Mouse (Mus musculus) lung, postnatal 0 days (tissue): ENCODE measurements at regions not wholly inside any gene's neighbourhood (a gene's known extent, or its start where the extent isn't known, plus 50 kb on each side); places are given as distances from the start of the nearest gene placed in this dataset.
"Not testable (repeated sequence)": the region's sequence is repeated elsewhere in the genome, so short reads cannot be mapped to it uniquely, and the experiment has no call there.

Experiments
- ATAC-seq: fragments of 200-750 bp; cut with Nextera tagmentation; 2 replicates; pipeline ENCODE4 v1.8.0; 2017; ENCODE audit warnings: moderate library complexity
- DNase-seq: peaks from one replicate; pipeline ENCODE4 v3.0.0-alpha.2; 2016; ENCODE audit warnings: low spot score
- H3K27ac ChIP-seq: fragments of 300-500 bp; sonication (generic); 2 replicates; pipeline ENCODE4 v1.5.1; 2014; ENCODE audit warnings: antibody characterized with exemption, mild to moderate bottlenecking, low read length, mixed read lengths
- H3K27me3 ChIP-seq: fragments of 300-500 bp; sonication (generic); replicated peaks from 2 replicates; pipeline ENCODE4 v1.6.1; 2014; ENCODE audit warnings: low read length, mixed read lengths; ENCODE audit not compliant: insufficient read depth
- H3K36me3 ChIP-seq: fragments of 300-500 bp; sonication (generic); 2 replicates; pipeline ENCODE4 v1.6.1; 2014; ENCODE audit warnings: low read length, mixed read lengths; ENCODE audit not compliant: insufficient read depth
- H3K4me1 ChIP-seq: fragments of 300-500 bp; sonication (generic); 2 replicates; pipeline ENCODE4 v1.6.1; 2014; ENCODE audit warnings: antibody characterized with exemption, low read depth, low read length, mixed read lengths; ENCODE audit not compliant: insufficient read depth
- H3K4me2 ChIP-seq: fragments of 300-500 bp; sonication (generic); replicated peaks from 2 replicates; pipeline ENCODE4 v1.6.1; 2014; ENCODE audit warnings: low read depth, mild to moderate bottlenecking, low read length, moderate library complexity, mixed read lengths
- H3K4me3 ChIP-seq: fragments of 300-500 bp; sonication (generic); 2 replicates; pipeline ENCODE4 v1.5.1; 2014; ENCODE audit warnings: low read depth, low read length
- H3K9ac ChIP-seq: fragments of 300-500 bp; sonication (generic); replicated peaks from 2 replicates; pipeline ENCODE4 v1.6.1; 2014; ENCODE audit warnings: low read depth, mild to moderate bottlenecking
- H3K9me3 ChIP-seq: fragments of 300-500 bp; sonication (generic); 2 replicates; pipeline ENCODE4 v1.6.1; 2016; ENCODE audit warnings: low read length, mixed read lengths
- CTCF ChIP-seq: IDR thresholded peaks from 2 replicates; pipeline ENCODE4 v1.5.1; 2016; ENCODE audit warnings: antibody characterized with exemption, mild to moderate bottlenecking
- EP300 ChIP-seq: IDR thresholded peaks from 2 replicates; pipeline ENCODE4 v1.6.1; 2016; ENCODE audit warnings: antibody characterized with exemption, mild to moderate bottlenecking, control low read depth
- WGBS: fragments of 180-500 bp; shearing (Covaris S2); extraction: QIAGEN DNeasy Blood & Tissue Kit; methylation state at CpG from one replicate; pipeline ENCODE4 v1.1.7; 2014; 5-methylcytosine and 5-hydroxymethylcytosine counted together

DNA sequence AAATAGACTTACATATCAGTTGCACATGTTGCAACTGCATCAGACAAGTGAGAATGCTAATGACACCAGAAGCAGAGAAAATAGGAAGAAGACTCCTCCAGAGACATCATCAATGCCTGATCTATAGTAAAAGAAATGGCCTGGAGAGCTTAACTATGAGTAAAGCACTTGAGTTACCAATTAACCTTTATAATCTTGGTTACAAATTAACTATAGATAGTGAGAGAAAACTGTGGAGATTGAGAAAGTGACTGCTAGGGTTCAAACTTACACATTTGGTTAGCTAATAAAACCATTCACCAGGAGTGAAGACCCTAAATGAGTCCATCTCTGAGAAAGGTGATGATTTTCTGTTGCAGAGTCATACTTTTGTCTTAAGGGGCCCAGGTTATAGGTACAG, 307.4 kb downstream of the Phex start:
- Histone ChIP-seq H3K4me3 (no peak overlapping the region), H3K27me3 (no peaks in the 10 kb centered on the region), H3K9me3 (no peaks in the 10 kb centered on the region), H3K27ac (no peak overlapping the region), H3K9ac (no peak overlapping the region), H3K4me2 (no peak overlapping the region), H3K4me1 (no peaks in the 10 kb centered on the region), H3K36me3 (no peaks in the 10 kb centered on the region)
- ATAC-seq (no peak), DNase-seq (no peak)
- TF ChIP-seq CTCF (no peak), EP300 (no peak)

- Histone ChIP-seq H3K36me3 (no peaks in the 10 kb centered on the region), H3K27me3 (no peaks in the 10 kb centered on the region), H3K9ac (no peak overlapping the region), H3K4me3 (no peak overlapping the region), H3K4me2 (no peak overlapping the region), H3K4me1 (no peaks in the 10 kb centered on the region), H3K9me3 (no peaks in the 10 kb centered on the region), H3K27ac (no peak overlapping the region)
- ATAC-seq (no peak), DNase-seq (no peak)
- TF ChIP-seq CTCF (no peak), EP300 (no peak)
These were observed 335.1 kb downstream of the Phex start for GRCm38 (mm10) chrX:157080025-157080424.

DNA sequence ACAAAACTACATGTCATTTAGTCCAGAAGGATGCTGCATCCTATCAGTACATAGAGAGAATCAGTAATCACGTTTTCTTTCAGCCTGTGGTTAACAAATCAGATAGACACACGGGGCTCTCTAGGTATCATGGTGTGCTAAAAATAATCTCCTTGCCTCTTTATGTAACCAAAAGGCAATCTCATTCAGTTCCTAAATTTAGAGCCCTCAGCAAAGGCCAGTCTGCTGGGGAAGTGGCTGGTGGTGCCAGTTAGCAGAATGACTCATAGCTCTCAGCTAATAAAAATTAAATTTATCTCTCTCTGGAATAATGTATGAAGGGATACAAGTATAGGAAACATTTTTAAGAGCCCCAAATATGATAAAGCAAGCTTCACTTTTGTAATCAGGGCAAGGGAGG, 335.5 kb downstream of the Phex start:
- Histone ChIP-seq H3K9ac (no peak overlapping the region), H3K9me3 (no peaks in the 10 kb centered on the region), H3K27ac (no peak overlapping the region), H3K4me2 (no peak overlapping the region), H3K36me3 (no peaks in the 10 kb centered on the region), H3K4me1 (no peaks in the 10 kb centered on the region), H3K27me3 (no peaks in the 10 kb centered on the region), H3K4me3 (no peak overlapping the region)
- no peak for TF ChIP-seq EP300
- no peak for TF ChIP-seq CTCF
- WGBS, result 20% methylated on average over 2 of the region's 2 CpGs
- ATAC-seq, result no peak
- no peak for DNase-seq

DNA sequence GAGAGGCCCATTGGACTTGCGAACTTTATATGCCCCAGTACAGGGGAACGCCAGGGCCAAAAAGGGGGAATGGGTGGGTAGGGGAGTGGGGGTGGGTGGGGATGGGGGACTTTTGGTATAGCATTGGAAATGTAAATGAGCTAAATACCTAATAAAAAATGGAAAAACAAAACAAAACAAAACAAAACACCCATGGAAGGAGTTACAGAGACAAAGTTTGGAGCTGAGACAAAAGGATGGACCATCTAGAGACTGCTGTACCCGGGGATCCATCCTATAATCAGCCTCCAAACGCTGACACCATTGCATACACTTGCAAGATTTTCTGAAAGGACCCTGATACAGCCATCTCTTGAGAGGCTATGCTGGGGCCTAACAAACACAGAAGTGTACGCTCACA, 337.1 kb downstream of the Phex start:
- H3K4me1 ChIP-seq, H3K36me3 ChIP-seq, H3K9ac ChIP-seq, ATAC-seq, H3K4me3 ChIP-seq, DNase-seq, H3K27me3 ChIP-seq, H3K9me3 ChIP-seq, H3K27ac ChIP-seq, H3K4me2 ChIP-seq: not testable (repeated sequence)
- 95% methylated on average over 5 of the region's 5 CpGs for WGBS

DNA sequence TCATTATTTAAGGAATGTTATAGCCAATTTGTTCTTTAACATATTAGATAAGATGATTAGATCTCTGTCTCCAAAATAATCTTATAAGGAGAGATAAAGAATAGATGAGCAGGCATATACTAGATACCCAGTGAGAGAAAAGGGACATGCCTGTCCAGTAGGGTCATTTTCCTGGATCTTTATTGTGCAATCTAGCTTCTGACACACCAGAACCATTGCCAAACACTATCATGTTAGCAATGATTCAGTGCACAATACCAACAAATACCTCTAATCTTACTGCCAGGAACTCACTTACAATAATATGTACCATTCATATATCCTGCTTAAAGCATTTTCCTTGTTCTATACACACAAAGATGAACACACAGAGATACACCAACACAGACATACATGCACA, 338.9 kb downstream of the Phex start:
- TF ChIP-seq EP300, result no peak
- no peak overlapping the region for H3K9ac ChIP-seq
- no peak overlapping the region for H3K27ac ChIP-seq
- H3K4me2 ChIP-seq, result no peak overlapping the region
- no peak for ATAC-seq
- H3K4me3 ChIP-seq, result no peak overlapping the region
- H3K36me3 ChIP-seq, result no peaks in the 10 kb centered on the region
- no peak for DNase-seq
- no peaks in the 10 kb centered on the region for H3K4me1 ChIP-seq
- H3K9me3 ChIP-seq, result no peaks in the 10 kb centered on the region
- no peaks in the 10 kb centered on the region for H3K27me3 ChIP-seq

DNA sequence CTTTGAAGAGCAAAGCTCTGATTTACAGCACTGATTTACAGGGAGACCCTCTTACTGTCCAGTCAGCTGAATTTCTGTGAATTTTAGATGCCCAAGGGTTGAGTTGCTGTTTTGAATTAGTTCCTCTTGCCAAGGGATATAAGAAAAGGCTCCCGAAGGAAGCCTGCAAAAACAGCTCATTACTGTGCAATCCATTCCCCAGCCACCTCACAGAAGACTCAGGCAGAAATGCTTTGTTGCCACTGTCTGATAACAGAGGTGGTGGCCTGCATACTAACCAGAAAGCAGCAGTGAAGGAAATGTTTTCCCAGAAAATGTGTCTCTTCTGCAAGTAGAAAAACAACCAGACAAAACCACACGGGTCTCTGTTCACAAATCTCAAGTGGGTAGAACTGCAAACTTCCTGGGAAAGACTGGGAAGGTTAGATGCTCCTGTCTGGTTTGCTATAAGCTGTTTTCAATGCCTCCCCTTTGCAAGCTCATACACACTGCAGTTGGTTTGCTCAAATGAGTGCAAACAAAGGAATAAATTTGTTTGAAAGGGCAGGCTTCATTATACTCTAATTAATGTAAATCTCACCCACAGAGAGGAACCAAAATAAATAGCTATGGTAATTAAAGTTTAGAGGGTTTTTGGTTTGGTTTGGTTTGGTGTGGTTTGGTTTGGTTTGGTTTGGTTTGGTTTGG, 363.3 kb downstream of the Phex start:
- H3K27me3 ChIP-seq, result no peaks in the 10 kb centered on the region
- H3K4me3 ChIP-seq, result no peak overlapping the region
- DNase-seq (peak; percentile 8), ATAC-seq (no peak)
- 14% methylated on average over 2 of the region's 2 CpGs for WGBS
- H3K9ac ChIP-seq, result no peak overlapping the region
- H3K4me2 ChIP-seq, result no peak overlapping the region
- no peaks in the 10 kb centered on the region for H3K36me3 ChIP-seq
- no peak for TF ChIP-seq CTCF
- no peak for TF ChIP-seq EP300
- no peak overlapping the region for H3K27ac ChIP-seq
- H3K9me3 ChIP-seq, result no peaks in the 10 kb centered on the region
- H3K4me1 ChIP-seq, result no peaks in the 10 kb centered on the region

DNA sequence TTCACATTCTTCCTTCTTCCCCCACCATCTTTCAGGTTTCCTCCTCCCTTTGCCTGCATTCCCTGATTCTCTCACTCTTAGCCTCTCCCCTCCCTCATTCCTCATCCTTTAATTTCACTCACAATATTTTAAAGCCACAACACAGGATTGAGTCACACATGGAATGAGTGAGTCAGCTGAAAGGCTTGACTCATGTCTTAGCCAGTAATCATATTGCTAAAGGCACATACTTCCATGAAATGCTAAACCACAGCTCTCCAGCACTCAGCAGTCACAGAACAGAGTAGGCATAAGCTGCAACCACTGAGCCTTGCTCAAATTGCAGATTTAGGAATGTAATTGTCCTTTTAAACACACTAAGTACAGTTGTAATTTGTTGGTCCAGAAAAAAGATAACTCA, 386.2 kb downstream of the Phex start:
- DNase-seq (peak; percentile 9), ATAC-seq (peak; percentile 33; the same call in 1 of the 2 replicates)
- no peak overlapping the region for H3K4me3 ChIP-seq
- no peak overlapping the region for H3K4me2 ChIP-seq
- H3K27me3 ChIP-seq, result no peaks in the 10 kb centered on the region
- H3K9ac ChIP-seq, result no peak overlapping the region
- H3K27ac ChIP-seq, result no peak overlapping the region
- no peaks in the 10 kb centered on the region for H3K4me1 ChIP-seq
- no peaks in the 10 kb centered on the region for H3K9me3 ChIP-seq
- H3K36me3 ChIP-seq, result no peaks in the 10 kb centered on the region
- no peak for TF ChIP-seq EP300
- no peak for TF ChIP-seq CTCF
